Mouse (Mus musculus): Measurements from ENCODE around the gene Kpna7. TPM values are rescaled to one million over a fixed set of nuclear protein-coding genes. Genes with fewer than 3 reads are reported as not detected.

Kpna7 gene
- polyA plus RNA-seq, 1 experiment from 2014 or later: not detected

GRCm38 (mm10) chr5:145119385-145119784, 35.6 kb upstream of the Kpna7 start:
- DNase-seq: no peak
- Histone ChIP-seq H3K36me3 (ENCODE audit: control insufficient read depth, insufficient read depth, low read length) (peaks cover 3% of the 10 kb centered on the region; the same call in 1 of the 2 replicates), H3K4me2 (ENCODE audit: low read length) (no peak overlapping the region), H3K4me1 (ENCODE audit: control insufficient read depth, insufficient read depth, low read length) (0 out of 2 replicates have a peak, but pooled peaks cover 3% of the 10 kb centered on the region), H3K9ac (replicated peaks; ENCODE audit: low read length) (no peak overlapping the region), H3K27me3 (ENCODE audit: control insufficient read depth, insufficient read depth, low read length) (peaks cover 6% of the 10 kb centered on the region; the same call in 1 of the 2 replicates), H3K9me3 (ENCODE audit: control insufficient read depth, low read length) (no peaks in the 10 kb centered on the region), H3K27ac (replicated peaks; ENCODE audit: low read depth, low read length) (no peak overlapping the region), H3K4me3 (replicated peaks; ENCODE audit: low read depth, low read length) (no peak overlapping the region)
- WGBS: 89% methylated on average over 2 of the region's 2 CpGs
- no peak for ATAC-seq (ENCODE audit: low FRiP score, low TSS enrichment)

GRCm38 (mm10) chr5:145118461-145118860, 34.6 kb upstream of the Kpna7 start:
- H3K4me2 ChIP-seq (ENCODE audit: low read length): no peak overlapping the region
- peaks cover 12% of the 10 kb centered on the region; the same call in 1 of the 2 replicates for H3K27me3 ChIP-seq (ENCODE audit: control insufficient read depth, insufficient read depth, low read length)
- no peak for DNase-seq
- no peak overlapping the region for H3K4me3 ChIP-seq (replicated peaks; ENCODE audit: low read depth, low read length)
- 88% methylated on average over 5 of the region's 5 CpGs for WGBS
- ATAC-seq (ENCODE audit: low FRiP score, low TSS enrichment): no peak
- no peaks in the 10 kb centered on the region for H3K36me3 ChIP-seq (ENCODE audit: control insufficient read depth, insufficient read depth, low read length)
- H3K9me3 ChIP-seq (ENCODE audit: control insufficient read depth, low read length): no peaks in the 10 kb centered on the region
- H3K27ac ChIP-seq (replicated peaks; ENCODE audit: low read depth, low read length): no peak overlapping the region
- 0 out of 2 replicates have a peak, but pooled peaks cover 3% of the 10 kb centered on the region for H3K4me1 ChIP-seq (ENCODE audit: control insufficient read depth, insufficient read depth, low read length)
- no peak overlapping the region for H3K9ac ChIP-seq (replicated peaks; ENCODE audit: low read length)

- 72% methylated on average over 6 of the region's 6 CpGs for WGBS
- ATAC-seq (ENCODE audit: low FRiP score, low TSS enrichment): no peak
Measured at GRCm38 (mm10) chr5:145118005-145118404, 34.2 kb upstream of the Kpna7 start.

GRCm38 (mm10) chr5:145116916-145117315, 33.1 kb upstream of the Kpna7 start:
- no peak overlapping the region for H3K4me3 ChIP-seq (replicated peaks; ENCODE audit: low read depth, low read length)
- H3K27ac ChIP-seq (replicated peaks; ENCODE audit: low read depth, low read length): no peak overlapping the region
- ATAC-seq (ENCODE audit: low FRiP score, low TSS enrichment) (no peak), DNase-seq (peak; percentile 51)
- H3K27me3 ChIP-seq (ENCODE audit: control insufficient read depth, insufficient read depth, low read length): peaks cover 15% of the 10 kb centered on the region; the same call in 1 of the 2 replicates
- WGBS: 49% methylated on average over 10 of the region's 10 CpGs
- H3K4me1 ChIP-seq (ENCODE audit: control insufficient read depth, insufficient read depth, low read length): 0 out of 2 replicates have a peak, but pooled peaks cover 3% of the 10 kb centered on the region
- H3K9me3 ChIP-seq (ENCODE audit: control insufficient read depth, low read length): no peaks in the 10 kb centered on the region
- H3K36me3 ChIP-seq (ENCODE audit: control insufficient read depth, insufficient read depth, low read length): no peaks in the 10 kb centered on the region
- H3K9ac ChIP-seq (replicated peaks; ENCODE audit: low read length): no peak overlapping the region
- H3K4me2 ChIP-seq (ENCODE audit: low read length): no peak overlapping the region

More at GRCm38 (mm10) chr5:145118005-145118404, 34.2 kb upstream of the Kpna7 start:
- Histone ChIP-seq H3K9me3 (ENCODE audit: control insufficient read depth, low read length) (no peaks in the 10 kb centered on the region), H3K36me3 (ENCODE audit: control insufficient read depth, insufficient read depth, low read length) (no peaks in the 10 kb centered on the region), H3K9ac (replicated peaks; ENCODE audit: low read length) (no peak overlapping the region), H3K4me2 (ENCODE audit: low read length) (no peak overlapping the region), H3K4me3 (replicated peaks; ENCODE audit: low read depth, low read length) (no peak overlapping the region), H3K27ac (replicated peaks; ENCODE audit: low read depth, low read length) (no peak overlapping the region), H3K27me3 (ENCODE audit: control insufficient read depth, insufficient read depth, low read length) (peaks cover 15% of the 10 kb centered on the region; the same call in 1 of the 2 replicates), H3K4me1 (ENCODE audit: control insufficient read depth, insufficient read depth, low read length) (0 out of 2 replicates have a peak, but pooled peaks cover 3% of the 10 kb centered on the region)
- no peak for DNase-seq

- Histone ChIP-seq H3K4me2 (ENCODE audit: low read length) (no peak overlapping the region), H3K4me3 (replicated peaks; ENCODE audit: low read depth, low read length) (no peak overlapping the region), H3K4me1 (ENCODE audit: control insufficient read depth, insufficient read depth, low read length) (0 out of 2 replicates have a peak, but pooled peaks cover 3% of the 10 kb centered on the region), H3K9ac (replicated peaks; ENCODE audit: low read length) (no peak overlapping the region), H3K27ac (replicated peaks; ENCODE audit: low read depth, low read length) (no peak overlapping the region), H3K36me3 (ENCODE audit: control insufficient read depth, insufficient read depth, low read length) (no peaks in the 10 kb centered on the region), H3K9me3 (ENCODE audit: control insufficient read depth, low read length) (no peaks in the 10 kb centered on the region), H3K27me3 (ENCODE audit: control insufficient read depth, insufficient read depth, low read length) (peaks cover 15% of the 10 kb centered on the region; the same call in 1 of the 2 replicates)
- no peak for ATAC-seq (ENCODE audit: low FRiP score, low TSS enrichment)
- DNase-seq: no peak
- 64% methylated on average over 4 of the region's 4 CpGs for WGBS
Measured at GRCm38 (mm10) chr5:145116316-145116715, 32.5 kb upstream of the Kpna7 start.

GRCm38 (mm10) chr5:145115736-145116135, 31.9 kb upstream of the Kpna7 start:
- Histone ChIP-seq H3K4me1 (ENCODE audit: control insufficient read depth, insufficient read depth, low read length) (0 out of 2 replicates have a peak, but pooled peaks cover 3% of the 10 kb centered on the region), H3K9me3 (ENCODE audit: control insufficient read depth, low read length) (no peaks in the 10 kb centered on the region), H3K27ac (replicated peaks; ENCODE audit: low read depth, low read length) (no peak overlapping the region), H3K27me3 (ENCODE audit: control insufficient read depth, insufficient read depth, low read length) (peaks cover 15% of the 10 kb centered on the region; the same call in 1 of the 2 replicates), H3K4me3 (replicated peaks; ENCODE audit: low read depth, low read length) (no peak overlapping the region), H3K36me3 (ENCODE audit: control insufficient read depth, insufficient read depth, low read length) (peaks cover 1% of the 10 kb centered on the region; the same call in 1 of the 2 replicates), H3K9ac (replicated peaks; ENCODE audit: low read length) (no peak overlapping the region), H3K4me2 (ENCODE audit: low read length) (no peak overlapping the region)
- WGBS: 97% methylated on average over 5 of the region's 5 CpGs
- ATAC-seq (ENCODE audit: low FRiP score, low TSS enrichment): no peak
- DNase-seq: no peak

- 20% methylated on average over 40 of the region's 40 CpGs for WGBS
- DNase-seq: peak; percentile 41
Measured at GRCm38 (mm10) chr5:145114606-145115473, 31.0 kb upstream of the Kpna7 start.

GRCm38 (mm10) chr5:145114071-145114605, 30.3 kb upstream of the Kpna7 start, which contains the start of gene Arpc1b:
TSS of gene Arpc1b (plus strand) at chr5:145114215.
- H3K36me3 ChIP-seq (ENCODE audit: control insufficient read depth, insufficient read depth, low read length): peaks cover 17% of the 10 kb centered on the region
- 0 out of 2 replicates have a peak, but pooled peaks cover 3% of the 10 kb centered on the region for H3K4me1 ChIP-seq (ENCODE audit: control insufficient read depth, insufficient read depth, low read length)
- H3K27ac ChIP-seq (replicated peaks; ENCODE audit: low read depth, low read length): no peak within 1 kb of the TSS
- no peaks in the 10 kb centered on the region for H3K9me3 ChIP-seq (ENCODE audit: control insufficient read depth, low read length)
- peaks cover 15% of the 10 kb centered on the region; the same call in 1 of the 2 replicates for H3K27me3 ChIP-seq (ENCODE audit: control insufficient read depth, insufficient read depth, low read length)
- peak within 1 kb of the TSS; percentile 39; the same call in 1 of the 2 replicates for H3K9ac ChIP-seq (replicated peaks; ENCODE audit: low read length)
- peak within 1 kb of the TSS; percentile 38 for H3K4me3 ChIP-seq (replicated peaks; ENCODE audit: low read depth, low read length)
- ATAC-seq (ENCODE audit: low FRiP score, low TSS enrichment) (peak; percentile 58; the same call in 1 of the 2 replicates), DNase-seq (peak; percentile 66)
- peak within 1 kb of the TSS; percentile 54 for H3K4me2 ChIP-seq (ENCODE audit: low read length)
- 2% methylated on average over 51 of the region's 53 CpGs for WGBS

More at GRCm38 (mm10) chr5:145114606-145115473, 31.0 kb upstream of the Kpna7 start:
- Histone ChIP-seq H3K9me3 (ENCODE audit: control insufficient read depth, low read length) (no peaks in the 10 kb centered on the region), H3K36me3 (ENCODE audit: control insufficient read depth, insufficient read depth, low read length) (peaks cover 10% of the 10 kb centered on the region), H3K4me1 (ENCODE audit: control insufficient read depth, insufficient read depth, low read length) (0 out of 2 replicates have a peak, but pooled peaks cover 3% of the 10 kb centered on the region), H3K27ac (replicated peaks; ENCODE audit: low read depth, low read length) (no peak overlapping the region), H3K9ac (replicated peaks; ENCODE audit: low read length) (peak overlapping the region; percentile 39; the same call in 1 of the 2 replicates), H3K4me3 (replicated peaks; ENCODE audit: low read depth, low read length) (peak overlapping the region; percentile 38), H3K27me3 (ENCODE audit: control insufficient read depth, insufficient read depth, low read length) (peaks cover 15% of the 10 kb centered on the region; the same call in 1 of the 2 replicates), H3K4me2 (ENCODE audit: low read length) (peak overlapping the region; percentile 54)
- peak; percentile 28; the same call in 1 of the 2 replicates for ATAC-seq (ENCODE audit: low FRiP score, low TSS enrichment)
